Mouse (Mus musculus) bone marrow macrophage, adult 2 months (primary cell): ENCODE results near the gene Acot4.
"Not testable (repeated sequence)": the region's sequence is repeated elsewhere in the genome, so short reads cannot be mapped to it uniquely, and the experiment has no call there.

Experiments used
- CTCF ChIP-seq: IDR thresholded peaks from 2 replicates; pipeline ENCODE4 v1.5.1; 2012; ENCODE audit warnings: low read depth, mild to moderate bottlenecking, low read length, moderate library complexity
- POLR2A ChIP-seq: IDR thresholded peaks from 2 replicates; pipeline ENCODE4 v1.6.1; 2012; ENCODE audit warnings: mild to moderate bottlenecking, low read depth, low read length, borderline replicate concordance

DNA sequence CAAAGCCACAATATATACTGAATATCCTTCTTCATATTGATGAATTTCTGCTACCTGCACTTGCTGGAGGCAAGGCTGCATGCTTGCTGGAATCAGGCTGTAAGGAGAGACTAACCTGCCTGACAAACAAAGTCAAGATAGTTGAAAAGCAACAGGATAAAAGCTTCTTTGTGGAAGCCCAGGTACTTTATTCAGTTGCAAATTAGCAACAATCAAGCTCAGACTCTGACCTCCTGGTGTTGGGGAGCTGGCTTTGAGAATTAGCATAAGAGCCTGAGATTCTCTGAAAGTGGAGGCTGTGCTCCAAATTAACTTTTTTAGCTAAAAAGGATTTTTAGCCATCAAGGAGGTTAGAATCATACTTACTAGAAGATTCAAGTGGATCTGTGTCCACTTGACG is 9.1 kb upstream of the Acot4 start:
- not testable (repeated sequence) for TF ChIP-seq POLR2A, CTCF
